Mouse (Mus musculus): ENCODE measurements at regions not wholly inside any gene's neighbourhood (a gene's known extent, or its start where the extent isn't known, plus 50 kb on each side); places are given as distances from the start of the nearest gene placed in this dataset.
"Not testable (repeated sequence)": the region's sequence is repeated elsewhere in the genome, so short reads cannot be mapped to it uniquely, and the experiment has no call there.

DNA sequence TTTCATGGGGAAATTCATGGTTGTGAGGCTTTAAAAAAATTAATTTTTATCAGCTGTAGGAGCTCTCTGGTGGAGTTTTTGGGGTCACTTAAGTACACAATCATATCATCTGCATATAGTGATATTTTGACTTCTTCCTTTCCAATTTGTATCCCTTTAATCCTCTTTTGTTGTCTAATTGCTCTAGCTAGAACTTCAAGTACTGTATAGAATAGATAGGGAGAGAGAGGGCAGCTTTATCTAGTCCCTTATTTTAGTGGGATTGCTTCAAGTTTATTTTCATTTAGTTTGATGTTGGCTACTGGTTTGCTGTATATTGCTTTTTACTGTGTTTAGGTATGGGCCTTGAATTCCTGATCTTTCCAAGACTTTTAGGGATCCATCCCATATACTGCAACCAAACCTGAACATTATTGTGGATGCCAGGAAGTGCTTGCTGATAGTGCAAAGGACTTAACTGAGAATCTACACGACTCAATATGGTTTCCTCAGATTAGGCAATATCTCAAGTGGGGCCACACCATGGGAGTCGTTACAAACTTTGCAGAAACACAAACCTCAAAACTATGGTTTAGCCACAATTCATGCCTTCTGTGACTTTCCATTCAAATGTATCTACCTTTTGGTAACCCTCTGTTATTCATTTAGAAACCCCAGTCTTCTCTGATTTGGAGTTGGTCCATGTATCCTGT, 878.4 kb upstream of the Olfr1507 start:
- not testable (repeated sequence) for DNase-seq

DNA sequence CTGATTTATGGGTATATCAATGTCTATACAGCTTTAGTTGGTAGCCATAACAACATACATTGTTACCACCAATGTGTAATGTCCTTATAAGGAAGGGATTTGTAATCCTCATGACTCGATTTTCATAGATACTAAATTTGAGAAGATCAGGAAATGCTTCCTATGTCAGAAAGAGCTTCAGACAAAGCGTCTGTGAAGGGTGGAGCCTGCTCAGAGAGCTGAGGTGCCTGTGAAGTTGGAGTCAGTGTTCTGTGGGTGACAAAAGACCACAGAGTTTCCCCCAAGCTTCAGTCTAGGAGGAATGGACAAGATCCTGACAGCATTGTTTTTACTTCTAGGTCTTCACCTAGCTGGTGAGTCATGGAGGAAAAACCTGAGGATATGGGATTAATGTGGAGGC, 874.2 kb upstream of the Olfr1507 start:
- no peak for DNase-seq

DNA sequence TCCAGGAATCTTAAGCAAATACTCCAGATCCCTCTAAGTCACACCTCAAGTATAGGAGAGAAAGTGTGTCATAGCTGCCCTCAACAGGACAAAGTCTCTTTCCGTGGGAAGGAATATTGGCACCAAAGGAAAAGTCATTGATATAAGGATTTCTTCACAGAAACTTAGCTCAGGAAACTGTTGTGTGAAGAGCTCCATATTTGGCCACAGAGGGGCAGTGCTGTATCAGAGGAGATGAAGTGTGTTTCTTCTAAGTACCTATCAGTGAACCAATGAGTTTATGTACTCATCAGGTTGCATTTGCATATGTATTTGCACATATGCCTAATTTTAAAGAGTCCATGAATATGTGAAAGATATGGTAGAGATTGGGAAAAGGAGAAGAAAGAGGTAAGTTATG, 871.9 kb upstream of the Olfr1507 start:
- not testable (repeated sequence) for DNase-seq

DNA sequence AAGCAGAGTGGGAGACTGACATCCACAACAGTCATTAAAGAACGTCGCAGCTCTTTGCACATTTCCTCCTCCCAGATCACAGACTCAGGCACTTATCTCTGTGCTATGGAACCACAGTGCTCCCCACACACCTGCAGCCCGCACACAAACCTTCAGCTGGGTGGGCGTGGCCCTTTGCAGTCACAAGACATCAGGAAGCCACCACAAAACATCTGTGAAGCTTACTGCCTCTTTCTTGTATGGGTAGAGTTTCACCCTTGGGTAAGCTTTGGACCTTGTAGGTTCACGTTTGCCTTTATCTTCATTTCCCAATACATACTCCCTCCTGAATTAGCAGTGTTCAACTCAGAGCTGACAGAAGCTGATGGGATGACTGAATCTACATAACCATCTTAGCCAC, 868.4 kb upstream of the Olfr1507 start:
- DNase-seq: not testable (repeated sequence)

DNA sequence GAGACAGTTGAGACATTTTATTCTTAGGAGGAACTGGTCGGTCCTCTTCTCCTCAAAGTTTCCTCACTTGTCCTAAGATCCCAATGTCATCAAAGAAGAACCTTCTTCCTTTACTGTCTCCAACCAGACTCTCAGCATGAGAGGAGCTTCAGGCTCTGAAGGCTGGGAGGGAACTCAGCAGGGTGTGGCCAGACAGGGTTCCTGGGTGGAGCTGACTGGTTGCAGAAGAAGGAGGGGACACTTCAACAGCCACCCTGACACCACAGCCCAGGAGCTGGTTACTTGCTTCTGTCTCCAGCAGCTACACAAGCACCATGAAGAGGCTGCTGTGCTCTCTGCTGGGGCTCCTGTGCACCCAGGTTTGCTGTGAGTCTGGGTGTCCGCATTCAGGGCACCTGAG, 866.5 kb upstream of the Olfr1507 start:
- DNase-seq: not testable (repeated sequence)

DNA sequence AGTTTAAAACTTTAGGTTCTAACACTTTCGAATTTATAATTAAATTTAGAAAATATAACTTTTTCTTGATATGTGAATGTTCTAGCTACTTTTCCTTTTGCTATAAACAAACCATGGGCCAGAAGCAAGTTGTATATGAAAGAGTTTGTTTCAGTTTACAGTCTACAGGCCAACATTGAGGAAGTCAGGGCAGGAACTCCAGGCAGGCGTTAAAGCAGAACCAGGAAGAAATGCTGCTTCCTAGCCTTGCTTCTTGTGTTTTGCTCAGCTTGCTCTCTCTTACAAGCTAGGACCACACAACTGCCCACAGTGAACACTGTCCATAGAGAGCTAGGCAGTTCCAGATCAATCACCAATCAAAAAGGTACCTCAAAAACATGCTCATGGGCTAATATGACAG, 861.9 kb upstream of the Olfr1507 start:
- DNase-seq: not testable (repeated sequence)

DNA sequence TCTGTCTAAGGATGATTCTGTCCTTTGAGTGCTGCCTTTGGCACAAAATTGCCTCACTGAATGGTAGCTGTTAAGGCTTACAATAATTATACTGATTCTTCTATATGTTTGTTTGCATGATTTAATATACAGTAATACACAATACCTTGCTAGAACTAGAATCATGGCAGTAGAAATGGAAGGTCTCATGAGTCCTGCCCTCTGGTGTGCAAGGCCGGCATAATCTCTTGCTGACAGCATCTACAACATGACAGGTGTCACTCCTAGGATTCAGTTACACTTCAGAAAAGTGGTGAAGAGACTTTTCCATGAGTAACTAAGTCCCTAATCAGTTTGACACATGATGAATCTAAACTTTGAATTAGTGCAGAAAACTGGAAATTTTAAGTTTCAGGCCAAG, 861.2 kb upstream of the Olfr1507 start:
- DNase-seq: not testable (repeated sequence)

DNA sequence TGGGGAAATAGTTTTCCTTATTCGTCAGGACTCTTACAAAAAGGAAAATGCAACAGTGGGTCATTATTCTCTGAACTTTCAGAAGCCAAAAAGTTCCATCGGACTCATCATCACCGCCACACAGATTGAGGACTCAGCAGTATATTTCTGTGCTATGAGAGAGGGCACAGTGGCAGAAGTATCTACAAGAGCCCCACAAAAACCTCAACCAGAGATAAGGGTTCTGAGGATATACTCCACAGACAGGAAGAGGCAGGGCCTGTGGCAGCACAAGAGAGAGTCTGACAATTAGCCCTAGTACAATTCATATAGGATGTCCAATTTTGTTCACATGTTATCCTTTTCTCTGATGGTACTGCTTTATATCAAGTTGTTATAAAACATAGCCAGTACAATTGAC, 855.9 kb upstream of the Olfr1507 start:
- not testable (repeated sequence) for DNase-seq

DNA sequence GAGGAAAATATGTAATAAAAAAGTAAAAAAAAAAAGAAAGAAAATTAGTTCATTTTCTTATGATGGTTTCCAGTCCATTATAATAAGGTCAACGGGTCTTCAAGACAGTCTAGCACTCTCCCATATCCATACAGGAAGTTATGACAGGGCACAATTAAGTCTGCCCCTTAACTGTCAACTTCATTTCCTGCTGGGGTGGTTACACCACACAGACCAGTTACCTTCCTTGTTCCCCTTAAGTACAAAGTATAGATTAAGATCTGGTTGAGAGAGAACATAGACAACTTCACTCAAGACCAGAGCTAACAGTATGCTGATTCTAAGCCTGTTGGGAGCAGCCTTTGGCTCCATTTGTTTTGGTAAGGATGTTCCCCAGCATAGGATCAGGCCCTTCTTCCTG, 855.2 kb upstream of the Olfr1507 start:
- DNase-seq: not testable (repeated sequence)

DNA sequence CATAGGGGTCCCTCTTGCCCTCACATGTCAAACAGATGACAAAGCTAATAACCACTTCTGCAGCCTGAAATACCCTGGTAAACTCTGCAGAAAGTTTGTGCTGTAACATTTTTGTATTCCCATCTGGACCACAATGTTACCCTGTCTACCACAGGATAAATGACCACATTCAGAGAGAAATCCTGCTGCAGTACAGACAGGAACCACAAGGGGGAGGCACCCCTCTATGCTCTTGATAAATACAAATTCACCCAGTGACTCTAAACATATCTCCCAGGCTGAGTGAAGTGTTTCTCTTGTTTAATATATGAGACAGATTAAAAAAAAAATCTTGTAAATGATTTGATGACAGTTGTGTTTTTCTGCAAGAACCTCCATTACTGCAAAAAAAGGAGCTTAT, 853.6 kb upstream of the Olfr1507 start:
- not testable (repeated sequence) for DNase-seq

DNA sequence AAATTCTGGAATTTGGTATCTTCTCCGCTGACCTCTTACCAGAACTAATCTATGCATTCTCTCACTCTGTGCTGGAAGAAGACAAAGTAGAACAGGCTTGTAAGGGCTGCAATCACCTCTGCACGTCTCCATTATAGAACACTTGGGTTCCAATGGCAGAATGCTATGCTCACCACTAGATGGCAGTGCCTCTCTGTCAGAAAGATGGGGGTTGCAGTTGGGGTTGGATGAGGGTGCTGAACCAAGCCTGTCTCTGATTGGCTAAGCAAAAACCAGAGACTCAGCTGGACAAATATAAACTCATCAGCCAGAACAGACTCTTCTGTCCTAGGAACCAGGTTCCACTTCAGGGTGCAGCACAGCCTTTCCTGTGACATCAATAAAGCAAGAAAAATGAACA, 850.0 kb upstream of the Olfr1507 start:
- not testable (repeated sequence) for DNase-seq

DNA sequence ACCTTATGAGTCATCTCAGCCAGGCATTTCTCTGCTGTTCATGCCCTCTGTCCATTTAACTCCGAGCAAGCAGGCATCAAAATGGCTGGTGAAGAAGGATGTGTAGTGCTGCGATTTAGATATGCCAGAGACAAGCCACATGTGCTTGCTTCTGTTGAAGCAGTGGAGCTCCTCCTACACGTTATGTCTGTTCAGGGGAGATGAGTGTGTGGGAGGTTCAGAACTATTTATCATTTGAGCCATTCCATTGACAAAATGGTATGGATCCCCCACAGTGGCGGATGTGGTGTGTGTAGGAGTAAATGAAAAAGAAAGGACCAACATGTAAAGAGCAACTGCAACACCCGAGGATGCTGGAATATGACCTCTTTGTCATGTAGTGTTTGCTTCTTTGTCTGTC, 848.3 kb upstream of the Olfr1507 start:
- DNase-seq: not testable (repeated sequence)

DNA sequence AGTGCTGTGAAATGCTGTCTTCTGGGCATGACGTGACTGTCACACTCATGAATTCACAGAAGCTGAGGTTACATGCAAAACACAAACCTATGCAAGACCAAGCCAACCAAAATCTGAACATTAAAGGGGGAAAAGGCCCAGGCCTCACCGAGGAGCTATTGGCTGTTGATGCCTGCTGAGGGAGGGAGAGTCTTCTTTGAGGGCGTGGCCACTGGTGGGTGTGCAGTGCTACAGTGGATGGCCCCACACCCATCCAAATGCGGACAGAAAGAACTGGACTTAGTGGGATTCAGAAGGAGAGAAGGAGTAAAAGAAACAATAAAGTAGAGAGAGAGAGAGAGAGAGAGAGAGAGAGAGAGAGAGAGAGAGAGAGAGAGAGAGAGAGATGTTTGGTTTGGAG, 843.6 kb upstream of the Olfr1507 start:
- not testable (repeated sequence) for DNase-seq

DNA sequence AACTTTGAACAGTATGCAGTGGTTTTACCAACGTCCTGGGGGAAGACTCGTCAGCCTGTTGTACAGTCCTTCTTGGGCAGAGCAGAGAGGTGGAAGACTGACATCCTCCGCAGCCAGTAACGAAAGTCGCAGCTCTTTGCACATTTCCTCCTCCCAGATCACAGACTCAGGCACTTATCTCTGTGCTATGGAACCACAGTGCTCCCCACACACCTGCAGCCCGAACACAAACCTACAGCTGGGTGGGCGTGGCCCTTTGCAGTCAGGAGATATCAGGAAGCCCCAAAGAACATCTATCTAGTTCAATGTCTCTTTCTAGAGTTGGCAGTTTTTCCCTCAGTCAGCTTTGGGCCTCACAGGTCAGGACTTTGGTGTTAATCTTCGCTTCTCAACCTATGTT, 841.9 kb upstream of the Olfr1507 start:
- not testable (repeated sequence) for DNase-seq

DNA sequence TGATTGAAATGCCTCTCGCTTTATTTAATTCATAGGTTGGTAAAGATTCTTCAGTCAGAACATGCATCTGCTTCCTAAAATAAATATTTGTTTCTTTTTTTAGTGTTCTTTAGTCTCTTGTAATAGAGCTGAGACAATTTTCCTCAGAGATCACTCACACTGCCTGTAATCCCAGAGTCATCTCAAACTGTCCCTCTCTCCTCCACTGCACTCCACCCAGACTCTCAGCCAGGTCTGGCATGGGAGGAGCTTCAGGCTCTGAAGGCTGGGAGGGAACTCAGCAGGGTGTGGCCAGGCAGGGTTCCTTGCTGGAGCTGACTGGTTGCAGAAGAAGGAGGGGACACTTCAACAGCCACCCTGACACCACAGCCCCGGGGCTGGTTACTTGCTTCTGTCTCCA, 841.2 kb upstream of the Olfr1507 start:
- not testable (repeated sequence) for DNase-seq

DNA sequence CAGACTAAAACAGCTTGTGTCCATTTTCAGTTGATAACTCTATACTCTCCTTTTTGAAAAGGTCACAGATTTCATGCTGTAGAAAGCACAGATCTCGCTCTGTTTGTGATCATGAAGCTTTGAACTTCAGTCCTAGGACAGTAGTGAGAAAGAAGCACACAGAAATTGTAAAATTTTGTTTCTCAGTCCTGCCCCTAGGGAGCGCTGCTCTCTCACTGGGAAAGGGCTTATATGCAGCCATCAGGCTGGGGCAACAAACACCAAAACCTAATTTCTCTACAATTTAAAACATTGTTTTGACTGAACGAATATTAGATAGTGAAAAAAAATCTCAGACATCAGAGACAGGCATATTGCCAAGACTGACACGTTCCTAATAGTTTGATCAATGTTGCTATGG, 838.9 kb upstream of the Olfr1507 start:
- DNase-seq: not testable (repeated sequence)

DNA sequence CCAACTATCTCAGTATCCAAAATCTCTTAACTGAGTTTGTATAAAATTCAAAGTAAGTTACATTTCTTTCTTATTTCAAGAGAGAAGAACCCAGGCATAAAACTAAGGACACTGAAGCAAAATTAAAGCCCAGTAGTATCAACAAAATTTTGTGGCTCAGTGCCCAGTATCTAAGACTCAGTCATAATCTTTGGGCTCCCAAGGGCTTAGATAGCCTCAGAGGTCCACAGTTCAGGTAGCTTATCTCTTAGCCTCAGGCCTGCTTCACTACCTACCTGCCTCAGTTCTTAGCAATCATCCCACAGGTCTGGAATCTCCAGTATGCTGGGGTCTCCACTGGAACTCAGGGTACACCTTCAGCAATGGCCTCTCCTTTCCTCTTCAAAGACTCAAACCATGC, 835.6 kb upstream of the Olfr1507 start:
- DNase-seq: not testable (repeated sequence)

DNA sequence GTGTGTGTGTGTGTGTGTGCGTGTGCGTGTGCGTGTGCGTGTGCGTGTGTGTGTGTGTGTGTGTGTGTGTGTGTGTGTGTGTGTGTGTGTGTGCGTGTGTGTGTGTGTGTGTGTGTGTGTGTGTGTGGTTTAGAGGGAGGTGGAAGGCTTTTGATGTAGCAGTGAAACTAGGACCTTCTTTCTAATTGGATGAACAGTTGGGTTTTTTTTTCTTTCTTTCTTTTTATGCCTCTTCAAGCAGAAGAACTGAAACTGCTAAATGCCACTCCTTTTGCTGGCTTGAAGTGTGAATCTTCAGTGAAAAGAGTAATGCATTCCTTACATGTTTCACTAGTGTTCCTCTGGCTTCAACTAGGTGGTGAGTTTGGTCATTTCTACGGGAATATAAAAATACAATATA, 828.8 kb upstream of the Olfr1507 start:
- DNase-seq: not testable (repeated sequence)

DNA sequence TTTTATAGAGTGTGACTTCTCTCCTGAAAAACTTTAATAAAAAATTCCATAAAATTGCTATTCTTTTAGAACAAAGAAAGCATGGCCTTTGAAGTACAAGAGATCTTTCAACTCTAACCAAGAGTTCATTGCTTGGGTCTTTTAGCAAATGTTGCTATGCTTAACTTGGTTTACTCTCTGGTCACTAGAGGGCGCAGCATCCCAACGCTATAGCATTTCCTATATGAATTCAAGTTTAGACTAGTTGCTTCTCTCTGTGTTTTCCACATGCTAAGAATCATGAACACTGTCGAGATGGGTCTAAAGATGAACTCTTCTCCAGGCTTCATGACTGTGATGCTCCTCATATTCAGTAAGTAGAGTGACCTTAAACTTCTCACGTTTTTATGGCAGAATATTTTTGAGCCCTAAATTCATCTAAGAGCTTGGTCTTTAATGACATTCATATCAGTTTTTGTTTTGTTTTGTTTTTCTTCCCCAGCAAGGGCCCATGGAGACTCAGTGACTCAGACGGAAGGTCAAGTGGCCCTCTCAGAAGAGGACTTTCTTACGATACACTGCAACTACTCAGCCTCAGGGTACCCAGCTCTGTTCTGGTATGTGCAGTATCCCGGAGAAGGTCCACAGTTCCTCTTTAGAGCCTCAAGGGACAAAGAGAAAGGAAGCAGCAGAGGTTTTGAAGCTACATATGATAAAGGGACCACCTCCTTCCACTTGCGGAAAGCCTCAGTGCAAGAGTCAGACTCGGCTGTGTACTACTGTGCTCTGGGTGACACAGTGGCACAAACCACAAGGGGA, 823.2 kb upstream of the Olfr1507 start:
- not testable (repeated sequence) for DNase-seq

DNA sequence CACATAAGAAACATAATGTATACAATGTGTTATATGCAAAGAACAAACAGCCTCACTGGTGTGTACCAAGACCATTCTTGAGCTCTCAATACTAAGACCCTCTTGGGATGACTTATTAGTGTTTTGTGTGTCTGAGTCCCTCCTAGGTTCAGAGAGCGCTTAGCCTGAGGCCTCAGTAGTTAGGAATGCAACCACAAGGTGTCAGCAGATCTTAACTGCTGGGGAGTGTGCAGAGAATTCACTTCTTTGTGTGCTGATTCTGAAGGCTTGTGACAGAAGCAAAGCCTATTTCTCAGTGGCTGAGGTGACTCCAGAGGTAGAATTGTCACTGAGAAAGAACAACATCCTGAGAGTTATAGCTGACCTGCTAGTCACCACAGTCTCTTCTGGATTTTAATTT, 816.9 kb upstream of the Olfr1507 start:
- DNase-seq: not testable (repeated sequence)

DNA sequence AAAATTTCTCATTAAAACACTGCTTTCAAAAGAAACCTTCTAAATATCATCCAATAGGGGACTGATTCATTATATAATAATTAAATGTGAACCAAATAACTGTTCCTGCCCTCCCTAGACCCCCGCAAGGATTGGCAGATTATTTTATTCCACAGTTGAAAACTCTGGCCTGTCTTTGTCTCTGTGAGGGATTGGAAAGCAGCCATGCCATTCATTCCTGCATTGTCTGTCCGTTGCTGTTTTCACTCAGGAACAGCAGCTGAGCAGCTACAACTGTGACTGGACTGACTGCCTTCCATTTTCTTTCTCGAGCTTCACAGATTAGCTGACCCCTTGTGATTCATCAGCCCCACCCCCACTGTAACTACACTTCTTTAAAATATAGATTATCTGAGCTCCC, 807.6 kb upstream of the Olfr1507 start:
- not testable (repeated sequence) for DNase-seq

DNA sequence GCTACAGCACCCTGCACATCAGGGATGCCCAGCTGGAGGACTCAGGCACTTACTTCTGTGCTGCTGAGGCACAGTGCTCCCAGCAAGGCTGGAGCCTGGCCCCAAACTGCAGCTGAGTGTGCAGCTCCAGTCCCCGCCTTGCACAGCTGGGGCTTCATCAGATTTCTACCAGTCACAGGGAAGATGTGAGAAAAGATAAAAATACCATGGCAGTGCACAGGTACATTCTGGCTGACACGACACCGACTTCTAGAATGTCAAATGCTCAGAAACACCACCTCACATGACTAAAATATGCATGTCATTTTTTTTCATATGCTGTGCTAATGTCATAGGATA, 806.9 kb upstream of the Olfr1507 start:
- not testable (repeated sequence) for DNase-seq

DNA sequence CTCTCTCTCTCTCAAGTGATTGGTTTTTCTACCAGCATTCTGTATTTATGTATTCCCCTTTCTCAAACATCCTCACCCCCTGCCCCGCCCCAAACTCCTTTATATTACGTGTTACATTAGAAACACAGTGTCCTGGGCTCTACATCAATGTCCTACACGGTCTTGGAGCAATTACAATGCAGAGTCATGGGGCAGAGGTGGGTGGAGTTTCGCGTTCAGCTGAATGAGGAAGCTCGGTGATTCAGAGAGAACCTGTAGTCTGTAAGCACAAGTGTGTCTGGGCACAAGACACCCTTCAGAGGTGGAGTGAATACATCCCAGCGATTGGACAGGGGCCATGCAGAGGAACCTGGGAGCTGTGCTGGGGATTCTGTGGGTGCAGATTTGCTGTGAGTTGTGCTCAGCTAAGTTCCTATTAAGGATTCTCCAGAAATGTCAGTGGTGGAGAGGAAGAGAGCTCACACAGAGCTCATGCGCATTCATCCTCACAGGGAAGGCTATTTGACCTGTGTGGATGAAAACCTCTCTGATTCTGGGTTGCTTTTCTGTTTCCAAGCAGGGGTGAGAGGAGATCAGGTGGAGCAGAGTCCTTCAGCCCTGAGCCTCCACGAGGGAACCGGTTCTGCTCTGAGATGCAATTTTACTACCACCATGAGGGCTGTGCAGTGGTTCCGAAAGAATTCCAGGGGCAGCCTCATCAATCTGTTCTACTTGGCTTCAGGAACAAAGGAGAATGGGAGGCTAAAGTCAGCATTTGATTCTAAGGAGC, 806.4 kb upstream of the Olfr1507 start:
- not testable (repeated sequence) for DNase-seq

DNA sequence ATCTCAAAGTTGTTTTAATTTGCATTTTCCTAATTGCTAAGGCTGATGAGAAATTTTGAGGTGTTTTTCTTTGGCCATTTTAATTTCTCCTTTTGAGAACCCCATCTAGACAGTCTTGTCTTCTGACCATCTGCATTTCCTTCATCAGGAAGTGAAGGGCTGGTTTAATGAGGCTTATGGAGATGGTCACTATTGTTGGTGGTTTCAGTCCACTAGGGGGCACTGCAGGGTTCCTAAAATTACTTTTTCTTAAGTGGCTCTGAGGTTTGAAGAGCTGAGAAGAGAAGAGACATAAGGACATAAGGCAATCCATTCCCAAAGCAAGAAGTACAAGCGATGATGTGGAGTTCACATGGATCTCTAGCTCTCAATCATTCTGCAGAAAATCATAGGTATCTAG, 805.6 kb upstream of the Olfr1507 start:
- DNase-seq: not testable (repeated sequence)

All from lung, postnatal 36 days (tissue).